Mouse (Mus musculus) testis, adult 2 months (tissue): ENCODE measurements at regions not wholly inside any gene's neighbourhood (a gene's known extent, or its start where the extent isn't known, plus 50 kb on each side); places are given as distances from the start of the nearest gene placed in this dataset.

ENCODE experiments used
- CTCF ChIP-seq: fragments of 200-500 bp; IDR thresholded peaks from 2 replicates; pipeline ENCODE4 v1.5.1; 2012; ENCODE audit warnings: low read depth, mild to moderate bottlenecking, inconsistent platforms, low read length, moderate library complexity; ENCODE audit not compliant: control insufficient read depth, insufficient read depth, insufficient replicate concordance
- POLR2A ChIP-seq: fragments of 200-500 bp; IDR thresholded peaks from 2 replicates; pipeline ENCODE4 v1.6.1; 2012; ENCODE audit warnings: low read depth, mild to moderate bottlenecking, inconsistent platforms, low read length, moderate library complexity; ENCODE audit not compliant: control insufficient read depth

GRCm38 (mm10) chr10:40998330-40998729 lies 73.8 kb downstream of the Gpr6 start:
- TF ChIP-seq POLR2A (no peak), CTCF (no peak)
